Mouse (Mus musculus): ENCODE measurements around the gene Rce1. TPM values are rescaled to one million over a fixed set of nuclear protein-coding genes. Genes with fewer than 3 reads are reported as not detected.

Gene Rce1
- total RNA-seq, 2 experiments from 2014 or later, result 14.9 to 16.2 TPM

- intact Hi-C loops (cut with DNase I), result no loop called here
- DNase-seq, result no peak
These were observed 52.2 kb downstream of the Rce1 start for GRCm38 (mm10) chr19:4573241-4573640.

Small RNAs within 50 kb of the gene (microRNA-seq; reads per million reads assigned to microRNA genes)
- gene Mir6986, result 0.24 to 1.0 reads per million in 2 experiments

Other genes starting within 250 kb of the Rce1 start
- gene Kdm2a, start 227.4 kb downstream of the Rce1 start, total RNA-seq (2021), result 10 to 100 TPM; 50.4 to 54.4 TPM
- 10 to 100 TPM in 1 of 2 experiments, 1 to 10 TPM in 1; 8.5 to 10.6 TPM for gene Rhod, start 186.2 kb downstream of the Rce1 start, total RNA-seq (2021)
- gene Syt12, start 148.2 kb downstream of the Rce1 start, total RNA-seq (2021), result 1 to 10 TPM in 1 of 2 experiments, under 1 TPM in 1; 0.47 to 2.7 TPM
- 1 to 10 TPM in 1 of 2 experiments, under 1 TPM in 1; 0.30 to 1.0 TPM for gene 2010003K11Rik, start 127.1 kb downstream of the Rce1 start, total RNA-seq (2021)
- 10 to 100 TPM in 1 of 2 experiments, 1 to 10 TPM in 1; 7.1 to 22.9 TPM for gene Pcx, start 115.2 kb downstream of the Rce1 start, total RNA-seq (2021)
- gene Lrfn4, start 10.0 kb downstream of the Rce1 start, total RNA-seq (2021), result 10 to 100 TPM; 12.6 to 16.0 TPM
- gene Gm960, start 73.0 kb upstream of the Rce1 start, total RNA-seq (2021), result not detected
- gene Sptbn2, start 85.5 kb upstream of the Rce1 start, total RNA-seq (2021), result under 1 TPM; 0.35 to 0.65 TPM
- gene Rbm4b, start 130.9 kb upstream of the Rce1 start, total RNA-seq (2021), result 1 to 10 TPM; 6.5 to 6.7 TPM
- 10 to 100 TPM; 43.1 to 49.2 TPM for gene Rbm4, start 168.3 kb upstream of the Rce1 start, total RNA-seq (2021)
- 10 to 100 TPM; 16.8 to 17.8 TPM for gene Gm21992, start 186.0 kb upstream of the Rce1 start, total RNA-seq (2021)
- gene Rbm14, start 186.0 kb upstream of the Rce1 start, total RNA-seq (2021), result 10 to 100 TPM; 33.8 to 34.6 TPM
- gene Ccs, start 213.7 kb upstream of the Rce1 start, total RNA-seq (2021), result 10 to 100 TPM; 36.0 to 36.9 TPM
- not detected for gene Ccdc87, start 213.7 kb upstream of the Rce1 start, total RNA-seq (2021)
- 10 to 100 TPM; 54.7 to 56.0 TPM for gene Ctsf, start 229.5 kb upstream of the Rce1 start, total RNA-seq (2021)